Mouse (Mus musculus) lung, embryonic 14.5 days (tissue): ENCODE data around the gene Rom1. TPM values are rescaled to one million over a fixed set of nuclear protein-coding genes. Genes with fewer than 3 reads are reported as not detected.
"Not testable (repeated sequence)": the region's sequence is repeated elsewhere in the genome, so short reads cannot be mapped to it uniquely, and the experiment has no call there.

Experiments used
- ATAC-seq: fragments of 200-750 bp; cut with Nextera tagmentation; 2 replicates; pipeline ENCODE4 v1.8.0; 2017; ENCODE audit warnings: mild to moderate bottlenecking, moderate TSS enrichment, moderate library complexity; ENCODE audit not compliant: insufficient read depth
- DNase-seq: peaks from one replicate; pipeline ENCODE4 v3.0.0-alpha.2; 2015
- H3K27ac ChIP-seq: fragments of 300-500 bp; sonication (generic); 2 replicates; pipeline ENCODE4 v1.5.1; 2014; ENCODE audit warnings: low read depth, mild to moderate bottlenecking, moderate library complexity
- H3K27me3 ChIP-seq: fragments of 300-500 bp; sonication (generic); 2 replicates; pipeline ENCODE4 v1.6.1; 2014; ENCODE audit warnings: low read length, control low read depth; ENCODE audit not compliant: insufficient read depth
- H3K36me3 ChIP-seq: fragments of 300-500 bp; sonication (generic); 2 replicates; pipeline ENCODE4 v1.6.1; 2014; ENCODE audit warnings: control low read depth; ENCODE audit not compliant: insufficient read depth
- H3K4me1 ChIP-seq: fragments of 300-500 bp; sonication (generic); 2 replicates; pipeline ENCODE4 v1.6.1; 2014; ENCODE audit warnings: antibody characterized with exemption, control low read depth; ENCODE audit not compliant: insufficient read depth
- H3K4me2 ChIP-seq: fragments of 300-500 bp; sonication (generic); 2 replicates; pipeline ENCODE4 v1.6.1; 2014; ENCODE audit warnings: mild to moderate bottlenecking
- H3K4me3 ChIP-seq: fragments of 300-500 bp; sonication (generic); 2 replicates; pipeline ENCODE4 v1.5.1; 2014; ENCODE audit warnings: low read depth, low read length
- H3K9ac ChIP-seq: fragments of 300-500 bp; sonication (generic); 2 replicates; pipeline ENCODE4 v1.6.1; 2014
- H3K9me3 ChIP-seq: fragments of 300-500 bp; sonication (generic); 2 replicates; pipeline ENCODE4 v1.6.1; 2016; ENCODE audit warnings: low read depth, low read length, control low read depth
- CTCF ChIP-seq: IDR thresholded peaks from 2 replicates; pipeline ENCODE4 v1.5.1; 2016; ENCODE audit warnings: antibody characterized with exemption, low read depth
- WGBS: fragments of 180-500 bp; shearing (Covaris S2); extraction: QIAGEN DNeasy Blood & Tissue Kit; methylation state at CpG from one replicate; pipeline ENCODE4 v1.1.7; 2014; 5-methylcytosine and 5-hydroxymethylcytosine counted together
- polyA plus RNA-seq: library from polyadenylated mRNA; unstranded; fragments of >200 nt; fragmentation: Nextera tagmentation; extraction: Ambion mirVana; gene quantifications from 2 replicates; pipeline ENCODE4 v1.2.1, GENCODE M21; 2014

Rom1 gene
- polyA plus RNA-seq, 1 experiment from 2014 or later: 1.3 TPM

DNA sequence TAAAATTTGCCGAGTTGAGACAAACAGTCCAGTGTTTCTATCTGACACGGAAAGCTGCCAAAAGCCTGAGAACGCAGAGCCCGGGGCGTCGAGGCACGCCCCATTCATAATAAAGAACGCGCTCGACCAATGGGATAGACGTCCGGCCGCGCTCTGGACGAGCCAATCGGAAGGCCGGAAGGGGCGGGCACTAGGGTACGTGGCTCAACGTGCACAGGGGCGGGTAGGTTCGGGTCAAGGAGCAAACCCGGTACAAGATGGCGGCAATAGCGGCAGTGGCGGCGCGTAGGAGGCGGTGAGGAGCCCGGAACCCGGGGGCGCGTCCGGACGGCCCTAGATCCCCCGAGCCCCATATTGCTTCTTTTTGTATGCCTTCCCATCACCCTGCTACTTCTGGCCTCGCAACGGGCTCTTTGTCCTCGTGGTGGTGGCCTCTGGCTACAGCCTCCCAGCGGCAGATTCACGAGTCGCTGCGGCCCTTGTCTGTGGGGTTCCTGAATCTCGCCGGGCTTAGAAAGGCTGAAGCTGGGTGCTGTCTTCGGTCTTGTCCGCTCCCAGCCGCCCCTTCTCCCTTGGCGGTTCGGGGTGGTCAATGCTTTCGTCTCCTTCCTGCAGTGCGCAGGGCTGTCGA is 31.2 kb downstream of the Rom1 start, which contains the start of gene Ganab:
Gene Ganab (plus strand): TSS at position 207 of the 631 bp plus-strand sequence.
- no peak for TF ChIP-seq CTCF
- Histone ChIP-seq H3K27me3 (no peaks in the 10 kb centered on the region), H3K4me1 (peaks cover 16% of the 10 kb centered on the region; the same call in 1 of the 2 replicates), H3K4me2 (peak within 1 kb of the TSS; percentile 75), H3K27ac (peak within 1 kb of the TSS; percentile 86), H3K36me3 (peaks cover 48% of the 10 kb centered on the region), H3K9me3 (no peaks in the 10 kb centered on the region), H3K4me3 (peak within 1 kb of the TSS; percentile 89), H3K9ac (peak within 1 kb of the TSS; percentile 96)
- under 1% methylated on average over 53 of the region's 53 CpGs for WGBS
- peak; percentile 99 for ATAC-seq
- DNase-seq: peak; percentile 99

DNA sequence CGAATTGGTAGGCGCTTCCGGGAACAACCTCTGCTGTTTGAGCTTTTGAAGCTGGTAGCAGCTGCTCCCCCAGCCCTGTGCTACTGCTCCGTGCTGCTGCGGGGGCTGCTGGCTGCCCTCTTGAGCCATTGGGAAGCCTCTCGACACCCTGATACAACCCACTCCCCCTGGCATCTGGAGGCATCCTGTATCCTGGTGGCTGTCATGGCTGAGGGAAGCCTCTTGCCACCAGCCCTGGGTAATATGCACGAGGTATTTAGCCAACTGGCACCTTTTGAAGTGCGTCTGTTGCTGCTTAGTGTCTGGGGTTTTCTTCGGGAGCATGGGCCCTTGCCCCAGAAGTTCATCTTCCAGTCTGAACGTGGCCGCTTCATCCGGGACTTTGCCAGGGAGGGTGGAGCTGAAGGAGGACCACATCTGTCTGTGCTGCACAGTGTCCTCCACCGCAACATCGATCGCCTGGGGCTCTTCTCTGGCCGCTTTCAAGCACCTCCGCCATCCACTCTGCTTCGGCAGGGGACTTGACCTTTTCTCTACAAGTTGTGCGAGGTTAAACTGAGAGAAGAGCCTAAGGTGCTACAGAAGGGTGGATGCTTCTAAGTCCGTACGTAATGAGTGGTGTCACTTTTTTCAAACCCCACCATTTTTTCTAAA is 31.8 kb downstream of the Rom1 start:
- peaks cover 16% of the 10 kb centered on the region for H3K4me1 ChIP-seq
- DNase-seq (peak; percentile 60), ATAC-seq (peak; percentile 62)
- not testable (repeated sequence) for H3K9me3 ChIP-seq, H3K27me3 ChIP-seq
- H3K4me3 ChIP-seq: peak overlapping the region; percentile 89
- WGBS: 21% methylated on average over 21 of the region's 21 CpGs
- H3K27ac ChIP-seq: peak overlapping the region; percentile 86
- peak overlapping the region; percentile 96 for H3K9ac ChIP-seq
- peak overlapping the region; percentile 65 for H3K4me2 ChIP-seq
- peaks cover 42% of the 10 kb centered on the region for H3K36me3 ChIP-seq

DNA sequence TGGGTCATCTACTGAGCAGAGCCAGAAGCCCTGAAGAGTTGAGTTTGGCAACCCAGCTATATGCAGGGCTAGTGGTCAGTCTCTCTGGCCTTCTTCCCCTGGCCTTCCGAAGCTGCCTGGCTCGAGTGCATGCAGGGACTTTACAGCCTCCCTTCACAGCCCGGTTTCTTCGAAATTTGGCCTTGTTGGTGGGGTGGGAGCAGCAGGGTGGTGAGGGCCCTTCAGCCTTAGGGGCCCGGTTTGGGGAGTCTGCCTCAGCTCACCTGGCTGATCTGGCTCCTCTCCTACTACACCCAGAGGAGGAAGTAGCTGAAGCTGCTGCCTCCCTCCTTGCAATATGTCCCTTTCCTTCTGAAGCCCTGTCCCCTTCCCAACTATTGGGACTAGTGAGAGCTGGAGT is 32.9 kb downstream of the Rom1 start:
- H3K27ac ChIP-seq, H3K4me3 ChIP-seq, DNase-seq, H3K9me3 ChIP-seq, H3K27me3 ChIP-seq, H3K4me2 ChIP-seq, H3K9ac ChIP-seq, ATAC-seq: not testable (repeated sequence)
- WGBS: 84% methylated on average over 5 of the region's 5 CpGs
- Histone ChIP-seq H3K4me1 (peaks cover 16% of the 10 kb centered on the region), H3K36me3 (peaks cover 38% of the 10 kb centered on the region)

DNA sequence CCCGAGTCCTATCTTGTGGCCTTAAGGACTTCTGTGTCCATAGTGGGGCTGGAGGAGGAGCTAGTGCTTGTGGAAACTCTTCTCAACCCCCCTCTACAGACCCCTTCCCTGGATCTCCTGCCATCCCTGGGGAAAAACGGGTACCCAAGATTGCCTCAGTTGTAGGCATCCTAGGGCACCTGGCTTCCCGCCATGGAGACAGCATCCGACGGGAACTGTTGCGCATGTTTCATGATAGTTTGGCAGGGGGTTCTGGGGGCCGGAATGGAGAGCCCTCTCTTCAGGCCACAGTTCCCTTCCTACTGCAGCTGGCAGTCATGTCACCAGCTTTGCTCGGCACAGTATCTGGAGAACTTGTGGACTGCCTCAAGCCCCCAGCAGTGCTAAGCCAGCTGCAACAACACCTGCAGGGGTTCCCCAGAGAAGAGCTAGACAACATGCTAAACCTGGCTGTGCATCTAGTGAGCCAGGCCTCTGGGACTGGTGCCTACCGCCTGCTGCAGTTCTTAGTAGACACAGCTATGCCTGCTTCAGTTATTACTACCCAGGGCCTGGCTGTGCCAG is 33.7 kb downstream of the Rom1 start:
- H3K4me2 ChIP-seq: no peak overlapping the region
- no peak overlapping the region for H3K9ac ChIP-seq
- H3K27ac ChIP-seq: no peak overlapping the region
- H3K9me3 ChIP-seq: no peaks in the 10 kb centered on the region
- H3K27me3 ChIP-seq: no peaks in the 10 kb centered on the region
- TF ChIP-seq CTCF: no peak
- H3K4me1 ChIP-seq: peaks cover 16% of the 10 kb centered on the region
- DNase-seq: no peak
- no peak overlapping the region for H3K4me3 ChIP-seq
- peaks cover 43% of the 10 kb centered on the region for H3K36me3 ChIP-seq
- 87% methylated on average over 9 of the region's 9 CpGs for WGBS
- no peak for ATAC-seq

DNA sequence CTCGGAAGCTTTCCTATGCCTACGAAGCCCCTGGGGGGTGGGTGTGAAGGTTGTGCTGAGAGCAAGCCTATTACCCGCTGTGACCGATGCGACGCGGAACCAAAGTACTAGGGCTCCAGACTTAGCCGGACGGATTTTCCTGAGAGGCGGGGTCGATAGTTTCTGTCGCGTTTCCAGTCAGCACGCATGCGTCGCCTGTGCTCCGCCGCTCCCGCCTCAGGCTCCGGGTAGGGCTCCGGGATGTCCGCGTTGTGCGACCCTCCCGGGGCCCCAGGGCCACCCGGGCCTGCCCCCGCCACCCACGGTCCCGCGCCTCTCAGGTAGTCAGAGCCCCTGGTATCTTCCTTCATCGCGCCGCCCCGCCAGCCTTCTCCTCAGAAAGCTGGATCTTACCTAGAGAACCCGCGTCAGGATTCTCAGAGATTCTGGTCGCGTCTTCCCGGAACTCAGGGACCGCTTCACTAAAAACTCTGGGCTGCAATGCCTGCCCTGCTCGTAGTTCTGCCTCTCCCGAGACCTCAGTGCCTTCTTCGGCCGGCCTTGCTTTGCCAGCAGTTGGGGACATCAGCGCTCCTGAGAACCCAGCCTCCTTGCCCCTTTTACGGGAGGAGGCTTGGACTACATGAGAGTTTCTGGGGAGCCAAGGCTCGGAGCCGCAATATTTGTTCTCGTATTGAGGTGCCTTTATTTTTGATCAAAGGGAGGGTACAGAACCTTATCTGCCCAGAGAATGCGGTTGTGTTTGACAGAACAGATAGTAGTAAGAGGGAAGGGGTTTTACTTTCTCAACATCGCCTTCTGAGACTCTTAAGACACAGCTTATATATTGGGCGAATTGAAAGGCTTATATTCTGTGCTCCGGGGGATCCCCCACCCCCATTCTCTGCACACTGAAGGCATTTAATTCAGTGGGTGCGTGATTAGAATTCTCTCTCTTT is 36.1 kb downstream of the Rom1 start, which contains the start of gene Ints5:
Gene Ints5 (plus strand): TSS at position 177 of the 938 bp plus-strand sequence.
- H3K4me3 ChIP-seq: peak within 1 kb of the TSS; percentile 87

DNA sequence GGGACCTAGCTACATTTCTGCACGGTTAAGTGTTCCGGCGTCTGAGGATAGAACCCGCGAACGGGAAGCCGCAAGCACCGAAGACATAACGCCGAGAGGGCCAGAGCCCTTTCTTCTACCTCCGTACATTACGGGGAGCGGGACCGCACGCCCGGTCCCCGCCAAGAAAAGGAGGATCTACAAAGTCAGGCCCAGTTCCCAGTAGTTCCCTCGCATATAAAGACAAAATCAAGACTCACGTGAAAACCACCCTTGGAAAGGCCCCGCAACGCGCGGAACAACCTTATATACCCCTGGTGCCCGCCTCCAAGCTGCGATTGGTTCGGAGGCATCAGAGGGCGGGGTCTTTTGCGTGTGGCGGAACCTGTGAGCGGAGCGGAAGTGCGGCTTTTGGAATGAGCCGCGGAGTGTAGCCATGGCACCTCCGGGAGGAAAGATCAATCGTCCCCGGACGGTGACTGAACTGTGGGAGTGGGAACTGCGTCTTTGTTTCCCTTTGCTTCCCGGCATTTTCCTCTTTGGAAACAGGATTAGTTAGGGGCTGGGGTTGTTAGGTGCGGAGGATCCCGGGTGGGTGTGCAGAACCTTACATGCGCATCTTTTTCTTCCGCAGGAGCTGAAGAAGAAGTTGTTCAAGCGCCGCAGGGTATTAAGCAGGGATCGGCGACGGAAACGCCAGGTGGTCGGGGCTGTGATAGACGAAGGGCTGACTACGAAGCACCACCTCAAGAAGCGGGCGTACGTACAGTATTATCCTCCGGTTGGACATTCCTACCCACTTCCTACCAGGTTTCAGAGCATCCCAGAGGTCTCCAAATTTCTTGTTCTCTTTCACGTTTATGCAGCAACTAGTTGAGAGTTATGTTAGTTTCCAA is 40.4 kb downstream of the Rom1 start, which contains the start of the genes 1810009A15Rik and Gm49416:
Gene 1810009A15Rik (plus strand): TSS at position 343 of the 875 bp plus-strand sequence.
Gene Gm49416 (plus strand): TSS at position 416 of the 875 bp plus-strand sequence.
- no peaks in the 10 kb centered on the region for H3K9me3 ChIP-seq
- peak; percentile 99 for DNase-seq
- WGBS: under 1% methylated on average over 58 of the region's 58 CpGs
- H3K27ac ChIP-seq: peak within 1 kb of the TSS; percentile 92
- H3K36me3 ChIP-seq: peaks cover 21% of the 10 kb centered on the region
- H3K4me1 ChIP-seq: peaks cover 4% of the 10 kb centered on the region
- H3K4me2 ChIP-seq: peak within 1 kb of the TSS; percentile 92
- no peak for TF ChIP-seq CTCF
- H3K27me3 ChIP-seq: no peaks in the 10 kb centered on the region
- H3K9ac ChIP-seq: peak within 1 kb of the TSS; percentile 89
- peak; percentile 95 for ATAC-seq
- peak within 1 kb of the TSS; percentile 71 for H3K4me3 ChIP-seq

More for the DNA sequence above, 36.1 kb downstream of the Rom1 start, which contains the start of gene Ints5:
- Histone ChIP-seq H3K27me3 (no peaks in the 10 kb centered on the region), H3K4me2 (peak within 1 kb of the TSS; percentile 84), H3K9me3 (no peaks in the 10 kb centered on the region), H3K36me3 (peaks cover 51% of the 10 kb centered on the region), H3K9ac (peak within 1 kb of the TSS; percentile 92), H3K4me1 (peaks cover 11% of the 10 kb centered on the region), H3K27ac (peak within 1 kb of the TSS; percentile 90)
- TF ChIP-seq CTCF: no peak
- WGBS: 2% methylated on average over 54 of the region's 54 CpGs
- DNase-seq (peak; percentile 95), ATAC-seq (peak; percentile 57)
